Mouse (Mus musculus): Measurements from ENCODE around the gene Slamf8. TPM values are rescaled to one million over a fixed set of nuclear protein-coding genes. Genes with fewer than 3 reads are reported as not detected.

Slamf8 gene
- total RNA-seq, 1 experiment from 2014 or later: 1.9 TPM

GRCm38 (mm10) chr1:172602326-172602725 lies 12.0 kb upstream of the Slamf8 start, which contains the start of gene Fcrl6:
TSS of gene Fcrl6 (minus strand) at chr1:172602551.
- no peak for ATAC-seq (ENCODE audit: extremely low read depth, insufficient number of reproducible peaks, low FRiP score, poor library complexity, severe bottlenecking)

- 0 out of 2 replicates have a peak, but pooled peaks have one; percentile 33 for ATAC-seq (ENCODE audit: extremely low read depth, insufficient number of reproducible peaks, low FRiP score, poor library complexity, severe bottlenecking)
Measured at GRCm38 (mm10) chr1:172594495-172594894, 4.1 kb upstream of the Slamf8 start.

- no peak for ATAC-seq (ENCODE audit: extremely low read depth, insufficient number of reproducible peaks, low FRiP score, poor library complexity, severe bottlenecking)
Measured at GRCm38 (mm10) chr1:172593956-172594355, 3.6 kb upstream of the Slamf8 start.

GRCm38 (mm10) chr1:172593321-172593720 lies 3.0 kb upstream of the Slamf8 start:
- ATAC-seq (ENCODE audit: extremely low read depth, insufficient number of reproducible peaks, low FRiP score, poor library complexity, severe bottlenecking): no peak

GRCm38 (mm10) chr1:172585612-172586567 lies 4.5 kb downstream of the Slamf8 start:
- ATAC-seq (ENCODE audit: extremely low read depth, insufficient number of reproducible peaks, low FRiP score, poor library complexity, severe bottlenecking): no peak

GRCm38 (mm10) chr1:172585026-172585425 lies 5.3 kb downstream of the Slamf8 start:
- no peak for ATAC-seq (ENCODE audit: extremely low read depth, insufficient number of reproducible peaks, low FRiP score, poor library complexity, severe bottlenecking)

- no peak for ATAC-seq (ENCODE audit: extremely low read depth, insufficient number of reproducible peaks, low FRiP score, poor library complexity, severe bottlenecking)
Measured at GRCm38 (mm10) chr1:172584271-172584670, 6.1 kb downstream of the Slamf8 start.

GRCm38 (mm10) chr1:172582436-172582835 lies 7.9 kb downstream of the Slamf8 start:
- ATAC-seq (ENCODE audit: extremely low read depth, insufficient number of reproducible peaks, low FRiP score, poor library complexity, severe bottlenecking): no peak

- ATAC-seq (ENCODE audit: extremely low read depth, insufficient number of reproducible peaks, low FRiP score, poor library complexity, severe bottlenecking): no peak
Measured at GRCm38 (mm10) chr1:172580116-172580515, 10.3 kb downstream of the Slamf8 start.

GRCm38 (mm10) chr1:172567758-172568157 lies 22.6 kb downstream of the Slamf8 start:
- ATAC-seq (ENCODE audit: extremely low read depth, insufficient number of reproducible peaks, low FRiP score, poor library complexity, severe bottlenecking): no peak

GRCm38 (mm10) chr1:172566131-172566530 lies 24.2 kb downstream of the Slamf8 start:
- ATAC-seq (ENCODE audit: extremely low read depth, insufficient number of reproducible peaks, low FRiP score, poor library complexity, severe bottlenecking): no peak

- ATAC-seq (ENCODE audit: extremely low read depth, insufficient number of reproducible peaks, low FRiP score, poor library complexity, severe bottlenecking): no peak
Measured at GRCm38 (mm10) chr1:172563465-172563828, 26.9 kb downstream of the Slamf8 start.

- peak; percentile 69 for ATAC-seq (ENCODE audit: extremely low read depth, insufficient number of reproducible peaks, low FRiP score, poor library complexity, severe bottlenecking)
Measured at GRCm38 (mm10) chr1:172562641-172563464, 27.5 kb downstream of the Slamf8 start.

- no peak for ATAC-seq (ENCODE audit: extremely low read depth, insufficient number of reproducible peaks, low FRiP score, poor library complexity, severe bottlenecking)
Measured at GRCm38 (mm10) chr1:172555638-172556037, 34.7 kb downstream of the Slamf8 start, which contains the start of gene Vsig8. TSS of gene Vsig8 (plus strand) at chr1:172555938.

- ATAC-seq (ENCODE audit: extremely low read depth, insufficient number of reproducible peaks, low FRiP score, poor library complexity, severe bottlenecking): no peak
Measured at GRCm38 (mm10) chr1:172552623-172553022, 37.7 kb downstream of the Slamf8 start.

- ATAC-seq (ENCODE audit: extremely low read depth, insufficient number of reproducible peaks, low FRiP score, poor library complexity, severe bottlenecking): no peak
Measured at GRCm38 (mm10) chr1:172551009-172551408, 39.4 kb downstream of the Slamf8 start.

- ATAC-seq (ENCODE audit: extremely low read depth, insufficient number of reproducible peaks, low FRiP score, poor library complexity, severe bottlenecking): peak; percentile 88
Measured at GRCm38 (mm10) chr1:172550551-172550951, 39.8 kb downstream of the Slamf8 start.

GRCm38 (mm10) chr1:172549717-172550116 lies 40.7 kb downstream of the Slamf8 start:
- ATAC-seq (ENCODE audit: extremely low read depth, insufficient number of reproducible peaks, low FRiP score, poor library complexity, severe bottlenecking): no peak

GRCm38 (mm10) chr1:172549314-172549713 lies 41.1 kb downstream of the Slamf8 start:
- ATAC-seq (ENCODE audit: extremely low read depth, insufficient number of reproducible peaks, low FRiP score, poor library complexity, severe bottlenecking): no peak

GRCm38 (mm10) chr1:172548501-172548900 lies 41.9 kb downstream of the Slamf8 start:
- peak; percentile 69 for ATAC-seq (ENCODE audit: extremely low read depth, insufficient number of reproducible peaks, low FRiP score, poor library complexity, severe bottlenecking)
